Mouse (Mus musculus): ENCODE results near the gene 1700037H04Rik.

DNA sequence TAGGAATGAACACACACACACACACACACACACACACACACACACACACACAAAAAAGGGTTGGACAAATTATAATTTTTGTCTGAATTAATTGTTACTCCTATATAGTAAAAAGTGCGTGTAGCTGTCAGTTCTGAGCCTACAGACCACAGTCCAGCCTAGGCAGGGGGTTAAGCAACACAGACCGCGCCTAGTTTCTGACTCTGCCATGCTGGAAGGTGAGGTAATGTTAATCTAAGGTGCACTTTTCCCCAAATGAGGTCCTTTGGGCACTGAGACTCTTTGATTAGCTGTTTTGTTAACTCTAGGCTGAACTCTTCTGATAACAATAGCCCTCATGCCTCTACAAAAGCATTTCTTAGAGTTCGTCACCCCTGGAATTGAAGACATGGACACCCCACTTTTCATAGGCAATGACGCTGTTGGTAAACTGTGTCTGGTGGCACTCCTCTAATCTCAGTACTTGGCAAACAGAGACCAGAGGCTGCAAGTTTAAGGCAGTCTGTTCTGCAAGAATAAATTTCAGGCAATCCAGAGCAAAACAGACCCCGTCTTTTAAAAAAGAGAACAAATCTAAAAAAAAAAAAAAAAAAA is 44.0 kb upstream of the 1700037H04Rik start:
- TF ChIP-seq POLR2A (IDR thresholded peaks at IDR 0.05; ENCODE audit: low read depth, low read length) (no peak), CTCF (IDR thresholded peaks at IDR 0.05; ENCODE audit: extremely low read depth, insufficient read depth, insufficient read length, insufficient replicate concordance) (no peak)
